Mouse (Mus musculus) layer of hippocampus, adult 11-12 months (tissue): ENCODE results near the gene Six5.
A peak's percentile ranks its signal among the peaks of the same experiment; 100 is the strongest.

Experiments used
- DNase-seq: peaks from one replicate; pipeline ENCODE4 v3.0.0; 2022; ENCODE audit warnings: low spot score

The Six5 gene

DNA sequence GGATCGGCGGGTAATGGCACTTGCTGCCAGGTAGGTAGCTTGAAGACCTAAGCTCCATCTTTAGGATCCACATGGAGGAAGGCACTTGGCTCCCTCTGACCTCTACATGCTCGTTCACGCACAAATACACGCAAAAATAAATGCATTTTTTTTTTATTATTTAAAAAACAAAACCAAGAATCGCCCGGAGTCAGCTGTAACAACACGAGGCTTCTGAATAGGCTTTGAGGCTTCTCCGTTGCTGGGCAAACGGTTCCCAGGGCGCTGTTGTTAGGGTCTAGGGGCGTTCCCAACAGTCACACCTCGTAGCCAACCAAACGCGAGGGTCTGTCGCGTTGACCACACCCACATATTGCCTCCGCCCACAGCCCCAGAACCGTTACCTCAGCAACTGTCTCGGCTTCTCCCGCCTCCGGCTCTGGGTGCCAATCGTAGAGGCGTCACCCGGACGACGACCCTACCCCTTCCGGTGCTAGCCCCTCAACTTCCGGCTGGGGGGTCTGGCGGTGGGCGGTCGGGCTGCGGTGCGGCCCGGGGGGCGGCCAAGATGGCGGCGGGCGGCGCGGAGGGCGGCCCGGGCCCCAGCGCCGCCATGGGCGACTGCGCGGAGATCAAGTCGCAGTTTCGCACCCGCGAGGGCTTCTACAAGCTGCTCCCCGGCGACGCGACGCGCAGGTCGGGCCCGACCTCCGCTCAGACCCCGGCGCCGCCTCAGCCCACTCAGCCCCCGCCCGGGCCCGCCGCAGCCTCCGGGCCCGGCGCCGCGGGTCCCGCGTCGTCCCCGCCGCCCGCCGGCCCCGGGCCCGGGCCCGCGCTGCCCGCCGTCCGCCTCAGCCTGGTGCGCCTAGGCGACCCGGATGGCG is 18.4 kb upstream of the Six5 start, which contains the start of gene Dmwd:
Gene Dmwd, plus strand, starts transcription at position 505 of the 863 bp plus-strand sequence.
- peak; percentile 97 for DNase-seq

DNA sequence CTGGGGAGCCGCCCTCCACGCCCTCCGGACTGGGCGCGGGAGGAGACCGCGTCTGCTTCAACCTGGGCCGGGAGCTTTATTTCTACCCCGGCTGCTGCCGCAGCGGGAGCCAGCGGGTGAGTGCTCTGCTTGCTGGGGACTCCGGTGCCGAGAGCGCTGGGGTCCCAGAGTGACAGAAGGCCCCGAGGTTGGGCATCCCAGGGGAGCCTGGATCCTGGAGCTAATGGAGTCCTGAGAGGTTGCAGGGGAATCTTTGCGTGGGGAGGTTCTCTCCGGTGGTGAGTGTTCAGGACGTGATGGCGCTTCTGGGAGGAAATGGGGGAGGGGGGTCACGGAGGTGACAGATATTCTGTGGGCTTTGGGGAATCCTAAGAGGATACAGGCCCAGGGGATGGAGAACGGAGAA is 17.8 kb upstream of the Six5 start:
- DNase-seq = no peak

DNA sequence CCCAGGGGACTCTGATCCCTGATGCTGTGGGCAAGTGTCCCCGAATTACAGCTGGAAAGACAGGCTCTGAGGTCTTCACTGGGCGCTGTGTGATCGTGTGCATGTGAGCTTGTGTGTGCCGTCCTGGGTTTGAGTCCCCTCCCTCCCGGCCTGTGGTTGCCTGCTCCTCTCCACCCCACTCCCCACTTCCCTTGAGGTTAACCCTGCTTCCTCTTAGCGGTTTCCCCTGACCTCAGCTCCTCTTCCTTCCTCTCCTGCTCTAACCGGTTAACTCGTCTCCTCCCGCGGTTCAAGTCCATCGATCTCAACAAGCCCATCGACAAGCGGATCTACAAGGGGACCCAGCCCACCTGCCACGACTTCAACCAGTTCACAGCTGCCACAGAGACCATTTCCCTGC is 16.6 kb upstream of the Six5 start:
- no peak for DNase-seq

DNA sequence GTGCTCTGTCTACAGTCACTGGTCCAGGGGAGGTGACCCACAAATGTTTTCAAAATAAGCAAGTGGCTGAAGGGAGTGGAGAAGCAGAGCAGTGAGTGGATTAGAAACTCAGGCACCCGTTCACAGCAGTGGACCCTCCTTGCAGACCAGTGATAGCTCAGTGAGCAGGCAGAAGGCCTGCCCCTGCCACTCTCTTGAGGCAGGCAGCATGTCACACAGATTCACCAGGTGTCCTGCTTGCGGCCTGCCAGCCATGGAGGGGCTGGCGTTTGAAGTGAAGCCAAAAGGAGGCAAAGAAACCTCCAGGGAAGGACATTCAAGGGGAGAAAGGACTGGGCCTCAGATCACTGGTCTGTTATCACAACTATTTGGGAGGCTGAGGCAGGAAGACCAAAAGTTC is 15.7 kb upstream of the Six5 start:
- DNase-seq = no peak

DNA sequence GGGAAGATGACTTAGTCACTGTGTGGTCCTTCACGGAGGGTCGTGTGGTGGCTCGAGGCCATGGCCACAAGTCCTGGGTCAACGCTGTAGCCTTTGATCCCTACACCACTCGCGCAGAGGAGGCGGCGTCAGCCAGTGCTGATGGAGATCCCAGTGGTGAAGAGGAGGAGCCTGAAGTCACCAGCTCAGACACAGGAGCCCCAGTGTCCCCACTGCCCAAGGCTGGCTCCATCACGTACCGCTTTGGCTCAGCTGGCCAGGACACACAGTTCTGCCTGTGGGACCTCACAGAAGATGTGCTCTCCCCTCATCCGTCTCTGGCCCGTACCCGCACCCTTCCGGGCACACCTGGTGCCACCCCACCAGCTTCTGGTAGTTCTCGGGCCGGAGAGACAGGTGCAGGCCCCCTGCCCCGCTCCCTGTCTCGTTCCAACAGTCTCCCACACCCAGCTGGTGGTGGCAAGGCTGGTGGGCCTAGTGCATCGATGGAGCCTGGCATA is 13.9 kb upstream of the Six5 start:
- peak; percentile 57 for DNase-seq

DNA sequence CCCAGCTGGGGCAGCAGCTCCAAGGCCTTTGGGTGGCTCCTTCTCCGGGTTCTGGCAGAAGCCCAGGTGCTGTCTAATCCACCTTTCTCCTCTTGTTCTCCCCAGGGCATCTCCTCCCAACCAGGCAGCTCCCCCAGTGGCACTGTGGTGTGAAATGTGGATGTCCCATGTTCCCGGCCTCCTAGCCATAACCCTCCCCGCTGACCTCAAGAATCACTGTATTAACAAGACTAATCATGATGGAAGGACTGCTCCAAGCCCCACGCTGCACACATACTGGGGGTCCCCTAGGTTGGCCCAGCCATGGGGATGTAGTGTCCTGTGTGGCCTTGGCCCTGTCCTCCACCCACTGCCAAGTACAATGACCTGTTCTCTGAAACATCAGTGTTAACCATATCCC is 12.2 kb upstream of the Six5 start:
- DNase-seq = no peak

DNA sequence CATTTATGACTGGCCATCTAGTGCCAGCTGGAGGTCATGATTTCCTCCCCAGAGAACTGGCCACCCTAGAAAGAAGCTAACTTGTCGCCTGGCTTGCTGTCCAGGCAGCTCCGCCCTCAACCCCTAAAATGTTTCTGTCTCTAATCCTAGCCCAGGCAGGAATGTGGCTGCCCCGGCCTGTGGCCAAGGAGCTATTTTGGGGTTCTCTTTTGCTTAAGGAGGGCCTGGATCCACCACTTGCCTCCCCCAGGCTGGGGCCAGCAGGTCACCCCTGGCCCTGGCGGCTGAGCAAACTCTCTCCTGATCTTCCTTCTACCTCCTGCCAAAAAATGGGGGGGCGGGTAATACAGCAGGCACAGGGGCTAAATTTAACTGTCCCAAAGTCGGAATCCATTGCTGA is 11.3 kb upstream of the Six5 start:
- DNase-seq = no peak

DNA sequence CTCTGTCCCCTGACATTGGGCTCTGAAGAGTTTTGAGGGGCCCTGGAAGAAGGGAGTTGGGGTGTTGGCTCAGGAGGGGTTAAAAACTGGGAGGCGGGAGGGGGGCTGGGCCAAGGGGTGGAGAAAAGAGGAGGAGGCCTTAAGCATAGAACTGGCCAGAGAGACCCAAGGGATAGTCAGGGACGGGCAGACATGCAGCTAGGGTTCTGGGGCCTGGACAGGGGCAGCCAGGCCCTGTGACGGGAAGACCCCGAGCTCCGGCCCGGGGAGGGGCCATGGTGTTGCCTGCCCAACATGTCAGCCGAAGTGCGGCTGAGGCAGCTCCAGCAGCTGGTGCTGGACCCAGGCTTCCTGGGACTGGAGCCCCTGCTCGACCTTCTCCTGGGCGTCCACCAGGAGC is 10.7 kb upstream of the Six5 start, which contains the start of gene Dmpk:
Gene Dmpk, plus strand, starts transcription at position 149 of the 400 bp plus-strand sequence.
- DNase-seq = no peak

DNA sequence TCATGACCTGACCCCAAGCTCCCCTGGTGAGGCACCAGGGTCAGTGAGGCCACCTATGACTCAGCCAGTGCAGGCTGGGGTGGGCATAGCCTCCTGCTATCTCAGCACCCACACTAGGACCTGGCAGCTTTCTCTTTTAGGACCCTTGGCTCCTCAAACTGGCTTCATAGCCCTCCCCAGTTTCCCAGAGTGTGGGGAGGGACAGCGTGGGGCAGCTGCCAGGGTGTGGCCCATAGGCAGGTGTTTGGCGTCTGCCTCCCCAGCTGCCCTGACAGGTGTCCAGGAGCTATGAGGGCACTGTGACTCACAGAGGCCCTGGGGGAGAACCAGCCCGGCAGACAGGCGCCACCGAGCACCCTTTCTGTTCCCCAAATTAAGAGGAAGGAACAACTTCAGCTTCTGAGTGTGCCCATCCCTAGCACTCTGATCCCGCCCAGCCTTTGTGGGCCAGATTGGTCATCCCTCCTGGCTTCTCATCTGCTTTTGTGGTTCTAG is 10.1 kb upstream of the Six5 start:
- no peak for DNase-seq

DNA sequence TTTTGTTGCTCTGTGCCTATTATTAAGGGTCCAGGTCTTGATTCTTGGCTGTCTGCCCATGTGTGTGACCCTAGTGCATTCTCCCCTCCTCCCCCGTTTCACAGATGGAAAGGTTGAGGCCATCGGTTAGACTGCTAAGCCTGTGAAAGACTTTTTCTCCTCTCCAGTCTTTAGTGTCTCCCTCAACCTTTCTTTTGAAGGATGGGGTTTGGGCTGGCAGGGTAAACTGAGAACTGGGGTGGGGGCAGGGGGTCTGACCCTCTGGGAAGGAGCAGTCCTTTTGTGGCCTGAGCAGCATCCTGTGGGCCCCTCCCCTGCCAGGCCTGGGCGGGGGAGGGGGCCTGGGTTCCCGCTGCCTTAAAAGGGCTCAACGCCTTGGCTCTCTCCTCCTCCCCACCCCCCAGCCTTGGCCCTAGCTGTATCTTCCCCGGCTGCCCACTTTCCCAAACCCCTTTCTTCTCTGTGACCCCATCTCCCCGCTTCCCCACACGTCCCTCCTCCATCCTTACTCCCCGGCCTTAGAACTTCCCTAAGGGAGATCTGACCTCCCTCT is 9.4 kb upstream of the Six5 start:
- DNase-seq = no peak

DNA sequence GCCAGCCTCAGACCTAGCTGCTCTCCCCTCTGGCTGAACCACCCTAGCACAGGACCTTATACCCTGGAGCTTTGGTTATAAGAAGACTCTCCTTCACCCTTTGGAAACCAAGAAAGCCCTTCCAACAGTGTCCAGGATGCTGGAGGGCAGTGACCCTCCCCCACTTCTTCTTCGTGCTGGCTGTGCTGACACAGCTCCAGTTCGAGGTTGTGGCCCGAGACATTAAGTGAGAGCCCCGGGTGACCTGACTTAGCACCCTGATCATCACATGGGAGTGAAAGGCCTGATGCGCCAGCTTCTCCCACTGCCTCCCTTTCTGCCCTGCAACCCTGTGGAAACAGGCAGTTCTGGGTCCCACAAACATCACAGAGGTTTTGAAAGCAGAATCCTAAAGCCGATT is 8.9 kb upstream of the Six5 start:
- no peak for DNase-seq

DNA sequence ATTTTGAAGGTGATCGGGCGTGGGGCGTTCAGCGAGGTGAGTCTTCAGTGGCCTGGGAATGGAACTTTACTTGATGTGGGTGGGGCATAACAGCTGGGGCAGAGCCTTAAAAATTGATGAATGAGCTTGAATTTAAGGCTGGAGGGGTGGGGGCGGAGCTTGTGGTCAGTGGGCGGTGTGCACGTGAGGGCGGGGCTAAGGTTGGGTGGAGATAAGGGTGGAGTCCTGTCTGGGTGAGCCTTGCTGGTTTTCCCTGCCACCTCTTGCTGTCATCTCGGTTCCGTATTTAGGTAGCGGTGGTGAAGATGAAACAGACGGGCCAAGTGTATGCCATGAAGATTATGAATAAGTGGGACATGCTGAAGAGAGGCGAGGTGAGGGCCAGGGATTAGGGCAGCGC is 8.4 kb upstream of the Six5 start:
- DNase-seq = no peak

DNA sequence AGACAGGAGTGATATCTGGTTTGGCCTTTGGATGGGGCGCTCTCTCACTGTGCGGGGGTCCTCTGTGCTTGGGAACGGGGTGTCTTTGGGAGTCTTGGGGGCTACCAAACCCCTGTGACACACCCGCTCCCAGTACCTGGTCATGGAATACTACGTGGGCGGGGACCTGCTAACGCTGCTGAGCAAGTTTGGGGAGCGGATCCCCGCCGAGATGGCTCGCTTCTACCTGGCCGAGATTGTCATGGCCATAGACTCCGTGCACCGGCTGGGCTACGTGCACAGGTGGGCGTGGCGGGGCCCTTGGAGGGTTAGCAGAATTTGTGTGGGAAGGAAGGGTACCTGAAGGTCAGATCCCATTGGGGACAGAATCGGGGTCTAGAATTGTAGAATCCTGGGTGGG is 7.6 kb upstream of the Six5 start:
- no peak for DNase-seq

DNA sequence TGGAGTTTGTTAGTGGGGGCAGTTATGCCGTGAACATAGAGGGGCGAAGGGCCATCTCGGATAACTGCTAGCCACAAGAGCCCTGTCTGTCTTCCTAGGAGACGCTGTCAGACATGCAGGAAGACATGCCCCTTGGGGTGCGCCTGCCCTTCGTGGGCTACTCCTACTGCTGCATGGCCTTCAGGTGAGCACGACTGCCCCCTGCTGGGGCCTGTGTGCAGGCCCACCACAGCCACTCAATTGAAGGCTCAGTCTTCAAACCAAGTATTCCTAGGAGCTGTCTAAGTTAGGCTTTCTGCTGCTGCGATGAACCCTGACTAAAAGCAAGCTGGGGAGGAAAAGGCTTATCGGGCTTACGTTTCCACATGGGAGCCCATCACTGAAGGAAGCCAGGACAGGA is 5.6 kb upstream of the Six5 start:
- peak; percentile 69 for DNase-seq

DNA sequence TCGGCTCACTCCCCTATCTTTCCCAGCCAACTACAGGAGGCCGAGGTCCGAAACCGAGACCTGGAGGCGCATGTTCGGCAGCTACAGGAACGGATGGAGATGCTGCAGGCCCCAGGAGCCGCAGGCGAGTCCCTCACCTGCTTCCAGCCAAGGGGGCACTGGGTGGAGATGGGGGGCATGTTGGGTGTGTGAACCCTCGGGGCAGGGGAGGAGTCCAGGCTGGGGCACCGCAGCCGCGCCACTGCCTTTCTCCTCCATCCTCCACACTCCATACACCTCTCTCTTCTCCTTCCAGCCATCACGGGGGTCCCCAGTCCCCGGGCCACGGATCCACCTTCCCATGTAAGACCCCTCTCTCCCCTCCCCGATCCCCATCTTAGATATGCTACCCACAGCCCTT is 2.5 kb upstream of the Six5 start:
- DNase-seq = no peak

DNA sequence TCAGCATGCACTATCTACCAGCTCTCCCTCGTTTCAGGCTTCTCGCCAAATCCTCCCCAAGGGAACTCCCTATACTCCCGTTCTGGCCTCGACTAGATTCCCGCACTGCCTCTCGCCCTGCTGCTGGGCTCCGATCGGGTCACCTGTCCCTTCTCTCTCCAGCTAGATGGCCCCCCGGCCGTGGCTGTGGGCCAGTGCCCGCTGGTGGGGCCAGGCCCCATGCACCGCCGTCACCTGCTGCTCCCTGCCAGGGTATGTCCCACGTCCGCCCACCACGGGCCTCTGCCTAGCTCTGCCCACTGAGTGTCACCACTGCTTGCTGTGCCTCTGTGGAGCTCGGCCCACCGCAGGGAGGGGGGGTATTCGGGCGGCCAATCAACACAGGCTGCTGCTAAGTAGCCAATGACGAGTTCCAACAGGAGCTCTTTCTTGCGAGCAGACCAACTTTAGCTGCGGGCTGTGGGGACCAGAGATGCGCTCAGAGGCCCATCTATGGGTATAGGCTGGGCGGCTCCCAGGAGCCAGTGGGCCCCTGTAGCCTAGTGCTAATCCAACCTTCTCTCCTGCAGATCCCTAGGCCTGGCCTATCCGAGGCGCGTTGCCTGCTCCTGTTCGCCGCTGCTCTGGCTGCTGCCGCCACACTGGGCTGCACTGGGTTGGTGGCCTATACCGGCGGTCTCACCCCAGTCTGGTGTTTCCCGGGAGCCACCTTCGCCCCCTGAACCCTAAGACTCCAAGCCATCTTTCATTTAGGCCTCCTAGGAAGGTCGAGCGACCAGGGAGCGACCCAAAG is 1.8 kb upstream of the Six5 start:
- peak; percentile 45 for DNase-seq

DNA sequence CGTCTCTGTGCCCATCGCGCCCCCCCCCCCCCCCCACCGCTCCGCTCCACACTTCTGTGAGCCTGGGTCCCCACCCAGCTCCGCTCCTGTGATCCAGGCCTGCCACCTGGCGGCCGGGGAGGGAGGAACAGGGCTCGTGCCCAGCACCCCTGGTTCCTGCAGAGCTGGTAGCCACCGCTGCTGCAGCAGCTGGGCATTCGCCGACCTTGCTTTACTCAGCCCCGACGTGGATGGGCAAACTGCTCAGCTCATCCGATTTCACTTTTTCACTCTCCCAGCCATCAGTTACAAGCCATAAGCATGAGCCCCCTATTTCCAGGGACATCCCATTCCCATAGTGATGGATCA is 1.2 kb upstream of the Six5 start:
- DNase-seq = peak; percentile 82

DNA sequence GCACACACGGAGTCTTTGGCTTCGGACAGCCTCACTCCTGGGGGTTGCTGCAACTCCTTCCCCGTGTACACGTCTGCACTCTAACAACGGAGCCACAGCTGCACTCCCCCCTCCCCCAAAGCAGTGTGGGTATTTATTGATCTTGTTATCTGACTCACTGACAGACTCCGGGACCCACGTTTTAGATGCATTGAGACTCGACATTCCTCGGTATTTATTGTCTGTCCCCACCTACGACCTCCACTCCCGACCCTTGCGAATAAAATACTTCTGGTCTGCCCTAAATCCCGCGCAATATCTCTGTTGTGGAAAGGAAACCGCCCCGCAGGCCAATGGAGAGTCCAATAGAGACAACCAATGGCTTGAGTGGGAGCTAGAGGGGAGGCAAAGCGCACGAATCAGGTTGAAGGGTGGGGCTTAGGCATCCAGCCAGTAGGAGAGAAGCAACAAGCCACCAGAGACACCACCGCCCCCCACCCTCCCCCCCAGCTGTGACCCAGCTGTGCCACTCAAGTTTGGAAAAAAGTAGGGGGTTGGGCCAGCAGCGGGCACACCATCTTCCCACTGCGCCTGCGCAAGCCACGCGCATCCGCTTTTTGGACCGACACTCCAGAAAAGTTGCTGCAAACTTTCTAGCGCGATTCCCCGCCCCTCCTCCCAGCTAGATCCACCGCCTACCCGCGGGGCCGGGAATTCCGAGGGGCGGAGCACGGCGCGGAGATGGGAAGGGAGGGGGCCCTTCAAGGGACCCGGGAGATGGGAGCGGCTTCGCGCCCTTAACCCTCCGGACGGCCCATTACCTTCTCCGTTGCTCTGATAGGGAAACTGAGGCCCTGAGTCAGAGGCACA is 633 bp upstream of the Six5 start:
- peak; percentile 80 for DNase-seq

DNA sequence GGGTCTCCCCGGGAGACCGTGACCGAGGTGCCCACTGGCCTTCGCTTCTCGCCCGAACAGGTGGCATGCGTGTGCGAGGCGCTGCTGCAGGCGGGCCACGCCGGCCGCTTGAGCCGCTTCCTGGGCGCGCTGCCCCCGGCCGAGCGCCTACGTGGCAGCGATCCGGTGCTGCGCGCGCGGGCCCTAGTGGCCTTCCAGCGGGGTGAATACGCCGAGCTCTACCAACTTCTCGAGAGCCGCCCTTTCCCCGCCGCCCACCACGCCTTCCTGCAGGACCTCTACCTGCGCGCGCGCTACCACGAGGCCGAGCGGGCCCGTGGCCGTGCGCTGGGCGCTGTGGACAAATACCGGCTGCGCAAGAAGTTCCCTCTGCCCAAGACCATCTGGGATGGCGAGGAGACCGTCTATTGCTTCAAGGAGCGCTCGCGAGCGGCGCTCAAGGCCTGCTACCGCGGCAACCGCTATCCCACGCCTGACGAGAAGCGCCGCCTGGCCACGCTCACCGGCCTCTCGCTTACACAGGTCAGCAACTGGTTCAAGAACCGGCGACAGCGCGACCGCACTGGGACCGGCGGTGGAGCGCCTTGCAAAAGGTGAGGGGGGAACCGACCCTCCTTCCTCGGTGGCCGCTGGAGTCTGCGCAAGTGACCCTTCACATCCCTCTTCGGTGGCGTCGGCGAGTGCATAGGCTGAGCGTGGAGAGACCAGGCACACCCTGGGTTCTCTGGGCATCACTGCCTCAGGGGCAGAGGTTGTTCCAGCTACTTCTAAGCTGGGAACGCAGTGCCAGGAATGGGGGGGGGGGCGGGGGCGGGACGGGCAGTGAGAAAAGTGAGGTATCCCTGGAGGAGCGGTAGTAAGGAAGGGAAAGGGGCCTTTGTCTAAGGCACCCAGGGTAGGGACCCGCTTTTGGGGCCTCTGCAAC is 694 bp downstream of the Six5 start:
- no peak for DNase-seq

DNA sequence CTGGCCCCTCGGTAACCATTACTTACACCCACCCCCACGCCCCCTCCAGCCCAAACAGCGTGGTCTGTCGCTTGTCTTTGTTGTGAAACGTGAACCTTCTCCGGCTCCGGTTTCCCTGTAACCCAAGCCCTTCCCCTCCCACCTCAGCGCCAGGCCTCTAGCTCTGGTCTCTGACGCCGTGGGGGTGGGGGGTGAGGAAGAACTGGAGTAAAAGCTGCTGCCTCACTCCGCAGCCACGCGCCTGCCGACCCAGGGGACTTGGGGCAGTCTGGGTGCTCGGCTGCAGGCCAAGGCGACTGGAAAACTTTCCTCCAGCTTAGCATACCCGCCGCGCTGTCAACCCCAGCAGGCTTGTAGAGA is 1.3 kb downstream of the Six5 start:
- DNase-seq = no peak
